Mouse (Mus musculus): Measurements from ENCODE around the gene Tab1.

Gene Tab1

DNA sequence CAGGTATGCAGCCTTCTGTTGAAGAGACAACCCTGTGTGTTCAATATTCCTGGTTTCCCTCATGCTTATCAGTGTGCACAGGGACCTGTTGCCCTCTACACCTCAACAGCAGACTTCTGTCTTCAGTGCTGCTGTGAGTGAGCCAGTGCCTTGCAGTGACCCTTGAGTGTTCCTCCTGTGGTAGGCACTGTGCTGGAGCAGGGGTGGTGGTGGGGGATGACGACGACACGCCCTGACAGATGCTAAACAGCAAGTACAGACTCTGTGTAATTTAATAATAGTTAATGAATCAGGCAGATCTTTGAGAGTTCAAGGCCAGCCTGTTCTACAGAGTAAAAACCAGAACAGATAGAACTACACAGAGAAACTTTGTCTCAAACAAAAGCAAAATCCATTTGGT, 3.7 kb downstream of the Tab1 start:
- DNase-seq (ENCODE audit: low read depth, low spot score) = no peak

GRCm38 (mm10) chr15:80137945-80138791, 5.2 kb downstream of the Tab1 start:
- DNase-seq (ENCODE audit: low read depth, low spot score) = no peak

DNA sequence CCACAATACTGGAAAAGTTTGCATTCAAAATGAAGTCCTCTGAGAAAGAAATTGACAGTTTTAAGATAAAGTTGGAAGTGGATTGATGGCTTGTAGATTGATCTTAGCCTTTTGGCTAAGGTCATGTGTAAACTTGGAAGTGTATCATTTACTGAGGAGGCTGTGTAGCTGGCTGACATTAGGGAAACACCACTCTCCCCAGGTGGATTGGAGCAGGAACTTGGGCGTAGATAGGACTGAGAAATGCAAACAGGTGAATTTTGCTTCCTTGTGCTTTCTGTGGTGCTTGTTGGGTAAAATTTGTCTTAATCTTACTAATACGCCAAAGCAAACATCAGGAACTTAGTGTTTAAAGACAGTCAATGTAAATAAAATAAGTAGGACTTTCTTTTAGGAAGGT, 7.4 kb downstream of the Tab1 start:
- DNase-seq (ENCODE audit: low read depth, low spot score) = no peak

DNA sequence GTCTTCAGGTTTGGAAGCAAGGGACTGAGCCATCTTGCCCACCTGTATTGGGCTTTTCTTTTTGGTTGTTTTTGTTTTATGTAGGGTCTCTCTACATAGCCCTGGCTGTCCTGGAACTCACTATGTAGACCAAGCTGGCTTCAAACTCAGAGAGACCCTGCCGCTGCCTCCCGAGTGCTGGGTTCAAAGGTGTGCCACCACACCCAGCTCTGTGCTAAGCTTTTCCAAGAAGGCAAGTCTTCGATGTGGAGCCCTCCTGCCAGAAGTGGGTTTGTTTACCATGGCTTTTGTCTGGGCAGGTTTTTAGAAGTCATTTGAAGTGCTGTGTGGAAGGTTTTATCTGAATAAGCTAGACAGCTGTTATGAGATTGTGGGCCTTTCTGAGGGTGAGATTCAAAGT, 8.0 kb downstream of the Tab1 start:
- no peak for DNase-seq (ENCODE audit: low read depth, low spot score)

DNA sequence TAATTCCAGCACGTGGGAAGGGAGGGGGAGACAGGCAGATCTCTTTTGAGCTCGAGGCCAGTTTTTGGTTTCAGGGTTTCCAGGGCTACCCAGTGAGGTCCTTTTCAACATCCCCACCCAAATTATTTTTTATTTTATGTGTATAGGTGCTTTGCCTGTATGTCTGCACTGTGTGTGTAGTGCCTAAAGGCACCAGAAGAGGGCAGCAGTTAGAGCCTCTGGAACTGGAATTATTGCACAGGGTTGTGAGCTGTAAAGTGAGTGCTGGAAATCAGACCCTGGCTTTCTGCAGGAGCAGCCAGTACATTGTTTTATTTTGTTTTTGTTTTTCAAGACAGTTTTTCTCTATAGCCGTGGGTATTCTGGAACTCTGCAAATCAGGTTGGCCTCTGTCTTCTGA, 9.2 kb downstream of the Tab1 start:
- DNase-seq (ENCODE audit: low read depth, low spot score) = no peak

DNA sequence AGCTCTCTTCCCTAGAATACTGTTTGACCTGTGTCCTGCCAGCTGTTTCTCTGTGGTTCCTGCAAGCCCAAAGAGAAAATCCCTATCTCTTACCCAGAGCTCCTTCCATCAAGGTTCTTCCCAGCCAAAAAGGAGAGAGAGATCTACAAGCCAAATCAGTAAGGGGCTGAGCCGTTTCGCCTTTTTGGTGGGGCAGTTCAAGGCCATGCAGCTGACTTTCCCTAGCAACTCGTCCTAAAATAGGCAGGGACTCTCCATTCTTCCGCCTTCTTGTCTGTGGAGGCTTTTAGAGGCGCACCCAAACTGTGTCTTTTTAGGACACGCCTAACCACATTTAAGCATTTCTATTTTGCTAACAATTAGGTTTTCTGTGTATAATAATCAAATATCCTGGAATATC, 10.8 kb downstream of the Tab1 start:
- no peak for DNase-seq (ENCODE audit: low read depth, low spot score)

DNA sequence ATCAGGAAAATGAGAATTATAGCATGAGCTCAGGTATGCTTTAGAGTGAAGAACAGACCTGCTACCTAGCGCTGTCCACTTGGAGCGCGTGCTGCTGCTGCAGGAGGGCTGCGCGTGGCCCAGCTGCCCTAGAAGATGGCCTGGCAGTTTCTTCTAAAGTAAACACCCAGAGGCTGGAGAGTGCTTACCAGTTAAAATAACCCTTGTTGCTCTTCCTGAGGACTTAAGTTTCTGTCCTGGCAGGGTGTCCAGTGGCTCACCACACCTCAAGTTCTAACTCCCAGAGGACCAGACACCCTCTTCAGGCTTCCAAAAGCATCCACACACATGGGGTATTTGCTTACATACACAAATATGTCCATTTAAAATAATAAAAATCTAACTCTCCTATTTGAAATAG, 12.5 kb downstream of the Tab1 start:
- no peak for DNase-seq (ENCODE audit: low read depth, low spot score)

GRCm38 (mm10) chr15:80146153-80146552, 13.2 kb downstream of the Tab1 start:
- no peak for DNase-seq (ENCODE audit: low read depth, low spot score)

GRCm38 (mm10) chr15:80147090-80147489, 14.2 kb downstream of the Tab1 start:
- no peak for DNase-seq (ENCODE audit: low read depth, low spot score)

DNA sequence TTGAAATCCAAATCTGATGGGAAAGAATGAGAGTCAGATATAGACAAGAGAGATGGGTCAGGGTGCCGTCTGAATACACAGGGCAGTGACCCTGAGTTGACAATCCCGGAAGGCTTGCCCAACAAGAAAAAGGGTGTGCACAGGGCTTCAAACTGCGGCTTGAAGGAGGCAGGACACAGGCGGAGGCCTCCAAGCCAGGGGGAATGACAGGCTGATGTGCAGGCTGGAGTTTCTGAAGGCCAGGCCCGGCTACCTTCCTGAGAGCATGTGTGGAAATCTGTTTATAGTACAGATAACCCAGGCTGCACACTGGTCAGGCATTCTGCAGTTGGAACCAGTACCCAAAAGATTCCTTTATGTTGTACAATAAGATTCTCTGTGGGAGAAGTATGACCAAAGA, 14.6 kb downstream of the Tab1 start:
- no peak for DNase-seq (ENCODE audit: low read depth, low spot score)

- DNase-seq (ENCODE audit: low read depth, low spot score) = no peak
Observed at GRCm38 (mm10) chr15:80148565-80148964, 15.6 kb downstream of the Tab1 start.

DNA sequence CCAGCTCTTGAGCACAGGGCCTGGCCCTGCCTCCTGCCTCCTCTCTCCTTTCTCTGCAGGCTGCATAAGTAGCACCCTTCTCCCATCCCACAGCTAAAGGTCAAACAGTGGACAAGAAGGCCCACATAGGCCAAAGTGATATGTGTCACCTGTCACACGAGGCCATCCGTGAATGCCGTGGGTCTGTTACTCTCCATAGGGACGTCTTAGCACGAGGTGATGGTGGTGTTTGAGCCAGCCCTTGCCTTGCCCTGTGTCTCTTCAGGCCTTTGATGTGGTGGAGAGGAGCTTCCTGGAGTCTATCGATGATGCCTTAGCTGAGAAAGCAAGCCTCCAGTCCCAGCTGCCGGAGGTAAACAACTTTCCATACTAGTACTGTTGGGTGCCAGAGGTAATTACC, 16.6 kb downstream of the Tab1 start:
- DNase-seq (ENCODE audit: low read depth, low spot score) = no peak

GRCm38 (mm10) chr15:80152663-80153062, 19.7 kb downstream of the Tab1 start:
- DNase-seq (ENCODE audit: low read depth, low spot score) = no peak

- no peak for DNase-seq (ENCODE audit: low read depth, low spot score)
Observed at GRCm38 (mm10) chr15:80153757-80154156, 20.8 kb downstream of the Tab1 start.

DNA sequence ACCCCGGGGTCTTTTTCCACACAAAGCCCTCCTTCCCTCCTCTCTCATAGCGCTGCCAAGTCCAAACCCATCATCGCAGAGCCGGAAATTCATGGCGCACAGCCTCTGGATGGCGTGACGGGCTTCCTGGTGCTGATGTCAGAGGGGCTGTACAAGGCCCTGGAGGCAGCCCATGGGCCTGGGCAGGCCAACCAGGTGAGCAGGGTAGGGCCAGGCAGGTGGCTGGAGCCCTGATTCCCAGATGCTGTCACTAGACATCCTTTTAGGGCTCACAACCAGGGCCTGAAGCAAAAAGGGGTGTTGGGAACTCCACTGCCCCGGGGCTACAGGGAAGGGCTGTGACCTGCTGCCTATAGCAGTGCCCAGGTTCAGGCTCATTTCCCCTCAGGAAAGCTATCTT, 22.8 kb downstream of the Tab1 start:
- DNase-seq (ENCODE audit: low read depth, low spot score) = no peak

DNA sequence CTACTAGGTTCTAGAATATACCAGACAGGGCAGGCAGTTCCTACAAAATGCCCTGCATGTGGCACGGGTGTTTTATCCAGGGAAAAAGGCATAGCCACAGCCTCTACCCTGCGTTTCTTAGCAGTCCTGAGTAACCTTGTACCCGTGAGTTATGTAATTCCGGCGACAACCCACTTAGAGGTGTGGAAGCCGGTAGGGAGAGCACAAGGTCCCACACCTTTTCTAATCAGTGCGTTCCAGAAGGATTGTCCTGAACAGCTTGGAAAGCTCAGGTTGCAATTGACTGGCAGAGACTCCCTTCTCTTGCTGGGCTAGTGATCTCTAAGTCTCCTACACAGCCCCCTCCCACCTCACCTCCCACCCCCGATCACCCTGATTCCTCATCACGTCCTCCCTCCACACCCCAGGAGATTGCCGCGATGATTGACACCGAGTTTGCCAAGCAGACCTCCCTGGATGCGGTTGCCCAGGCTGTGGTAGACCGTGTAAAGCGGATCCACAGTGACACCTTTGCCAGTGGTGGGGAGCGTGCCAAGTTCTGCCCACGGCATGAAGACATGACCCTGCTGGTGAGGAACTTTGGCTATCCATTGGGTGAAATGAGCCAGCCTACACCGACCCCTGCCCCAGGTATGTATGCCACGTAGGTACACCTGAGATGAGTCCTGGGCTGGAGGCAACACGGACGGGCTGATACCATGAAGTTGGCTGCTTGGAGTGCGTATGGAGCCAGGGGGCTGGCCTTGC, 24.4 kb downstream of the Tab1 start:
- DNase-seq (ENCODE audit: low read depth, low spot score) = no peak

GRCm38 (mm10) chr15:80158001-80158706, 25.2 kb downstream of the Tab1 start:
- no peak for DNase-seq (ENCODE audit: low read depth, low spot score)

DNA sequence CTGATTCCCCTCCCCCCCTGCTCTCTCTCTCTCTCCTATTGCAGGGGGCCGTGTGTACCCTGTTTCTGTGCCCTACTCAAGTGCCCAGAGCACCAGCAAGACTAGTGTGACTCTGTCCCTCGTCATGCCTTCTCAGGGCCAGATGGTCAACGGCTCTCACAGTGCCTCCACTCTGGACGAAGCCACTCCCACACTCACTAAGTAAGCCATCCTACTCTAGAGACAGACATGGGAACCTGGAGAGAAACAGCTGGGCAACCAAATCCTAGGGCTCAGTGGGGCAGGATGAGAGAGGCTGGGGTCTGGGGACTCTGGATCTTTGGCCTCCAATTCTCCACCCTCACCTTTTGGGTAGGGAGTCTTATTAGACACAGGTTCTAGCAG, 25.8 kb downstream of the Tab1 start:
- no peak for DNase-seq (ENCODE audit: low read depth, low spot score)

GRCm38 (mm10) chr15:80159286-80159901, 26.5 kb downstream of the Tab1 start:
- no peak for DNase-seq (ENCODE audit: low read depth, low spot score)

DNA sequence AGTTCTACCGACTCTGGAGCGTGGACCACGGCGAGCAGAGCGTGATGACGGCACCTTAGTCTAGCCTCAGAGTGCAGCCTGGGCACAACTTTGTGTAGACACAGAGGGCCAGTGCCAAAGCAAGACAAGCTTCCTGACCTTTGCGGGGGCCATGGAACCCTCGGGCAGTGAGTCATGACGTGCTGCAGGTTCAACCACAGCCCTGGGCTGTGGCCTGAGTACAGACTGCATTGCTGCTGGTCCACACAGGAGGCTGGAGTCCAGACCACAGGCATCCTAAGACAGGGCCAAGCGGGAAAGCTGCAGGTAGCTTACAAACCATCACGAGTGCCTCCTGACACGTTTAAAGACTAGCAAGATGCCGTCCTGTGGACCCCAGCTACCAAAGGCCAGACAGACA, 27.3 kb downstream of the Tab1 start:
- no peak for DNase-seq (ENCODE audit: low read depth, low spot score)

DNA sequence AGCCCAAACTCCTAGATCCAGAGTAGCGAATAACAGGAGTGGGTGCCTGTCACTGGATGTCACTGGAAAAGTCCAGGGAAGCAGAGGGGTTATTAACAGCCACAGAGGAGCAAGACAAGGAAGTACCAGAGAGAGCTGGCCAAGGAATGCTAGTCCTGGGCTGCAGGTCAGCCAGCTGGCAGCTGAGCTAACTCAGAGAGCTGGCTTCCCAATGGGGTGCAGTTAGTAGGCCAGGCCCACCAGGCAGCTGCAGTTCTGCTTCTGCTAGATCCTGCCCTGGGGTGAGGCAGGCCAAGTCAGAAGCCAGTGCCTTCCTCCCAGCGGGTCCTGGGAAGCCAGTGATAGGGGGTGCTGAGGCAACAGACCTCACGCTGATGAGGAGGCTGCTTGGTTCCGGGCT, 27.8 kb downstream of the Tab1 start:
- DNase-seq (ENCODE audit: low read depth, low spot score) = no peak

- no peak for DNase-seq (ENCODE audit: low read depth, low spot score)
Observed at GRCm38 (mm10) chr15:80161199-80161598, 28.3 kb downstream of the Tab1 start.

Data from A20 (cell line).